Mouse (Mus musculus) E14TG2a.4 (cell line): ENCODE measurements at regions not wholly inside any gene's neighbourhood (a gene's known extent, or its start where the extent isn't known, plus 50 kb on each side); places are given as distances from the start of the nearest gene placed in this dataset.

Source experiments
- CTCF ChIP-seq: conservative IDR thresholded peaks from 2 replicates; pipeline ENCODE4 v1.5.1; 2014; ENCODE audit warnings: low read length
- NANOG ChIP-seq: IDR thresholded peaks from 2 replicates; pipeline ENCODE4 v1.6.1; 2014; ENCODE audit warnings: borderline replicate concordance, low read length, mixed read lengths

DNA sequence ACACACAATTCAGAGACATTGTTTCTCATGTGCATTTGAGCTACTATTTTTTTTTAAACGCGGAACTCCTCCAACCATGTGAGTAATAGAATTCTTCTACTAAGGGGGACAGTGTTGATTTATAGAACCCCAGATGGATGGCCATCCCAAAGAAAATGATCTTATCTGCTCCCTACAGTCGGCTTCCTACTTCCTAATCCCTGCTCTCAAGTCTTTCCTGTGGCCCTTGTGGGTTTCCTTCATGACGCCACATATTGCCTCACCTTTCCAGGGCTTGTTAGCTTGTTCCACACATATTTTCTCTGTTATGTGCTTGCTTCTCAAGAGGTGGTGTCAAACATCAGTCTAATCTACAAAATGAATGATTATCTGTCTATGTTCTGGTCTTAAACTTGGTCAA lies 651.9 kb upstream of the Sox9 start:
- TF ChIP-seq CTCF: no peak
- TF ChIP-seq NANOG: no peak
